Mouse (Mus musculus) thymus, postnatal 36 days (tissue): ENCODE data around the gene Ncln.

Experiments used
- DNase-seq, 2 experiments: peaks; one replicate each; pipeline ENCODE4 v3.0.0; 2022; ENCODE audit warnings: mixed read lengths in 2 of 2

The Ncln gene

DNA sequence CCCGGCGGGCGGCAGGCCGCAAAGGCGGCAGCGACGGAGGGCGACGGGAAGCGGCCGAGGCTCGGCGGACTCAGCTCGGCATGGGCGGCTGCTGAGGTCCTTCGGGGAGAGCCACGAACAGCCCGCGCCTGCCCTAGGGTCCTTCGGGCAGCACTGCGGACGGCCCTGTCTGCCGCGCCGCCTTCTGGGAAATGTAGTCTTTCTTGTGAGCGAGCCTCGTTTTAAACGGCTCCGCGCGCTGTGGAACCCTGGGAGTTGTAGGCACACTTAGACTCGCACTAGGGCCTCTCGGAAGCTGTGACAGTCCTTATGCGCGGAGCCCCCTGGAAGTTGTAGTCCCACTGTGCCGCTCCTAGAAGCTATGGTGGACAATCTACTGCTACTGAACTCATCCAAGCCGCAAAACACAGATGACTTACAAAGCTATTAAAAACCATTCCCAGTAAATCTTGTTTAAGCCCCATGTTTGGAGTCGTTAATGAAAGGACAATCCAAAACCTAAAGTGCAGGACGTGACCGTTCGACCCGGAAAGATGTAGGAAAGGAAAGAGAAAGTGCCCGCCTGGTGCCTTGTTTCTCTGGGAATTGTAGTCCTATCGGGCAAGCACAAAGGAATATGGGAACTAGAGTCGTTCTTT, at the start of gene Ncln:
Gene Ncln, minus strand, starts transcription at position 129 of the 638 bp plus-strand sequence.
- DNase-seq = peak; percentile 97 to 98

DNA sequence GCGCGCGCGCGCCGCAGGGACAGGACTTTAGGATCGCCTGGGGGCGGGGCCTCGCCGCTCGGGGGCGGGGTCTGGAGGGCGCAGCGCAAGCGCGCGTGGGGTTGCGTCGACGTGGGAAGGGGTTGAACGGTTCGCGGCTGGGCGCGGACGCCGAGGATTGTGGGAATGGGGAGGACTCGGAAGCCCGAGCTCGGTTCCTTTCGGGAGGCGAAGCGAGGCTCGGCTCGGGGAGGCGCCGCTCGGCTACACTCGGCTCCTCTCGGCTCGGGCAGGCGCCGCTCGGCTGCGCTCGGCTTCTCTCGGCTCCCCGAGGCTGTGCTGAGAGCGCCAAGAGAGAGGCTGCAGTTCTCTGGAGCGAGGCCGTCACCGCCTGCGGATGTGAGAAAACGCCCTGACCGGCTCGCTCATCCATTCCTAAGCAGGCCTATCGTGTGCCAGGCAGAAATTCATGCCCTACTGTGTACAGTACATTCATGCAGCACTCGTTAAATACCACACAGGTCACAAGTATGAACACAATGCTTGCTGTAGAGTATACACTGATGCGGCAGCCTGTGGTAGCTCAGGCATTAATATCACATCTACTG, 49.1 kb upstream of the Ncln start, which contains the start of gene Gna11:
Gene Gna11, minus strand, starts transcription at position 30 of the 587 bp plus-strand sequence.
- peak; percentile 100 for DNase-seq

DNA sequence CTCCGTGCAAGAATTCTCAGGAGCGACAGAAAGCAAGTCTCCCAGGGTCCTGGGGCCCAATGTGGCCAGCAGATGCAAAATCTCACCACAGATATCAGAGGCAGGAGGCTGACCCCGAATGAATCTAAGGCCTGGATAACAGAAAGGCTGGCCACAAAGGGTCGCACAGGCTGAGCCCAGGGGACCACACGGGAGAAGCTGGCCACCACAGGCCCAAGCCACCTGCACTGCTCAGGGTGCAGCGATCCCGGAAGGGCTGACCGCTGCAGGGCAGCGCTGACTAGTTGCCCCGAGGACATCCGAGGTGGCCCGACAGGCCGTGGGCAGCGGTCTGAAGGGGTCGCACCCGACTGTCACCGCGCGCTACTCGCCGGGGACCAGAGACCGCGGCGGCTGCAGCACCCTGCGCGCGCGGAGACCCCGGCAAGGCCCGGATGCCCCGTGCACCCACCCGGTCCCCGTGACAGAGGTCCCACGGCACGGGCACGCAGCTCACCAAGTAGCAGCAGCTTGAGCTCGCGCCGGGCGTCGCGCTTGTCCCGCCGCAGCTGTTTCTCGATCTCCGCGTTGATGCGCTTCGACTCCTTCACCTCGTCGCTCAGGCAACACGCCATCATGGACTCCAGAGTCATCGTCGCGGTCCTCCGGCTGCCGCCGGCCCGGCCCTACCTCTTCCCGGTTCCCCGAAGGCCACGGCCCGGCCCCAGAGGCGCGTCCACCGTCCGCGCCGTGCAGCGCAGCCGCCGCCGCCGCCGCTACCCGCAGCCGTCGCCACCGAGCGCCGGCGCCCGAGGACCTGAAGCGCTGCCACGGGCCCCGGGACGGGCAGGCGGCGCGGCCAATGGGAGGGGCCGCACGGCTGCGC, 48.3 kb upstream of the Ncln start:
- no peak for DNase-seq

DNA sequence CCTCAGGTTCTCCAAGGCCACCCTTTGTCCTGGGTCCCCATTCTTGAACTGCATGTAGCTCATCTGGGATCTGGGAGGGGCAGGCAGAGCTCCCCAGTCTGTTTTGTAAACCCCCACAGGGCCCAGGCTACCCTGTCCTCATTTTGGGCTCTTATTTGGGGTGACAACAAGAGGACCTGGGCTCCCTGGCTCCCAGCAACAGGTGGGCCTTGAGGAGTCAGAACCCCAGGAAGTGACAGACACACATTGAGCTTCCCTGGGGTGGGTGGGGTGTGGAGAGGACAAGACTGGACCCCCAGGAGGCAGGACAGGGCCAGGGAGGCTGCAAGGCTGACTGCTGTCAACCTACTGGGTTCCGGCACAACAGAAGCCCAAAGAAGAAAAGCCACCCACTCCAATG, 47.4 kb upstream of the Ncln start:
- no peak for DNase-seq

DNA sequence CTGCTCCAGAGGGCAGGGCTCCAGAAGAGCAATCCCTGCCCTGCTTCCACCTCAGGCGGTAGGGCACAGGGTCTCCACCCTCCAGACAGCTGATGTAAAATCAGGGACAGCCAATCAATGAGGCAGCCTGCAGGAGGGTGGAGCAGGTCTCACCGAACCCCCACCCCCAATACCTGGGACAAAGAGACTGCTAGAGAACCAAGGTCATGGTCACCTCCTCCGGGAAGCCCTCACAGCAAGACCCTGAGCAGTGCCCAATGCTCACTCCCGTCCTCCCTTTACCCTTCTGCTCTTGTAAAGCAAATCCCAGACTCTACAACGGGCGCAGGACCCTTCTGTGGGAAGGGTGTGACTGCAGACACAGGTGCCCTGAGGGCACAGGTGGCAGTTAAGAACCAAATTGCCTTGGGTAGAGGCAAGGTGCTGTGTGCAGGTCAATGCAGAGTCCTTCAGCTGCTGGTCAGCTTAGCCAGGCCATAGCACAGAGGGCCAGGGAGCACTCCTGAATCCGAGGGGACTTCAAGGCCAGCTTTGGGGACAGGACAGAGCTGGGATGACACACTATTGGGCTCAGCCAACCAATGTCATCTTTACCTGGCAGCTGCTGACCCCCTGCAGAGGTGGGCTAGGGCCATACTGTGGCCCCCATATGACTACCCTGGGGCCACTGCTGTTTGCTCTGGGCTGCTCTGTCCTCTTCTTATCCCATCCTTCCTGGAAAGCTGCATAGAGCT, 46.7 kb upstream of the Ncln start:
- no peak for DNase-seq

DNA sequence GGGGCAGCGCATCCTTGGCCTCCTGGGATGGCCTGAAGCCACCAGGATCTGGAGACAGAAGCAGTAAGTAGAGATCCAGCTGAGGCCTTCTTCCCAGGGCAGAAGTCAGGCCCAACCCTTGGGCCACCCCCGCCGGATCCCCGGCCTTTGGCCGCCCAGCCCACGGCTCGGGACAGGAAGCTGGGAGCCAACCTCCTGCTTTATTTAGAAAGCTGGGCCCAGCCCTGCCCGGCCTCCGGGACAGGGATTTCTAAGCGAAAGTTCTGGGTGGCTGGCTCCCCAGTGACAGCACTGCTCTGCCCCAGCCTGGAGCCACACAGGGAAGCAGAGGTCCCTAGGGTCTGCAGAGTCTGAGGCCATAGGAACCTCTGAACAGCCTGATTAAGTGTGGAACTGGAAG, 45.6 kb upstream of the Ncln start:
- no peak for DNase-seq

DNA sequence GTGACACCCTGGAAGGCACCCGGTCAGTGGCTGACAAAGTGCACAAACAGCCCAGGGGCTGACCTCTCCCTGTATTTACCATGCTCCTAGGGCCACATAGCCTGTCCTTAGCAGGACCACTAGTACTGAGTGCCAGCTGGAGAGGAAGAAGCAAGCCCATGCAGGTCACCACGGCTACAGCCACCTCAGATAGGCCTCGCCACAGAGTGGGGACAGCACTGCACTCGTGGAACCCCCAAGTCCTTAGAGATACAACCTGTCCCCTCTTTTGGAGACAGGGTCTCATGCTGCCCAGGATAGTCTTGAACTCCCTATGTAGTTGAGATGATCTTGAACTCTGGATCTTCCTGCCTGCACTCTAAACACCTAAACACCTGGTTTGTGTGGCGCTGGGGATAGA, 45.2 kb upstream of the Ncln start:
- DNase-seq = no peak

DNA sequence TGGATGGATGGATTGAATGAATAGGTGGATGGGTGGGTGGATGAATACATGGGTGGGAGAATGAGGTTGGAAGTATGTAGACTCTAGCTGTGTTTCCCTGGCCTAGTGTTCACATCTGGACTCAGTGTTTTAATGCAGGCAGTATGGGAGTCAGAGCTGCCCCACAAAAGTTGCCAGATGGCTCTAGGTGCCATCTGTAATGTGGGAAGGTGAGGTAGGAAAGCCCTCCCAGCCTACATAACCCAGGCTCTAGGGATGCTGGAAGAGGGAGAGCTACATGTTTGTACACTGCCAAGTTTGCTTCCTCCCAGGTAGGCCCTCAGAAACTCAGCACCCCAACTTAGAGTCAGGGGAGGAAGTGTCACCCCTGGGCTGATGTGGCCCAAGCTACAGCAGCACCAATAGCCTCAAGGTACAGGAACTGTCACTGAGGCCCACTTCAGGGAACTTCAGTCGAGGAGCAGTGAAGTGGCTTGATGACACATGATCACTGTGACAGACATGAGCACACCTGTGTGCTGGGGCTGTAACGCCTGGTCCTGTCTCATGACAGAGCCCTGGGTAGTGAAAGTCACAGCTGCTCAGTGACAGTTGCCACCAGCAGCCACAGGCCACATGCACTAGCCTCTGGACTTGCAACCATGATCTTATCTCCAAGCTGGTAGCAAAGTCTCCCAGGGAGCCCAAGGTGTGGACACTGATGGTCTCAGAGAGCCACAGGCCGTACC, 42.3 kb upstream of the Ncln start:
- no peak for DNase-seq

DNA sequence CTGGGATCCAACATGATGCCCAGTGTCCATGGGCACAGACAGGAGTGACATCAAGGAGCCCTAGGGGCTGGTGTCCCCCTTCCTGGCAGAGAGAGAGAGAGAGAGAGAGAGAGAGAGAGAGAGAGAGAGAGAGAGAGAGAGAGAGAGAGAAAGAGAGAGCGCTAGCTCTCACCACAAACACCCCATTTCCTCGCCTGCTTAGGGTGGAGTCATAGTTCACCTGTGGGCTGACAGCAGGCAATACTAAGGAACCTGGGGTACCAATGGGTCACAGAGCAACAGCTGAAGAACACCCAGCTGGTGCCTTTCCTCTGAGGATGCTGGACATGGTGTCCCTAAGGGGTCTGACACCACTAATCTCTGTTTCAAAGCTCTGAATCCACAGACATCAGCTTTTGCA, 41.2 kb upstream of the Ncln start:
- DNase-seq = no peak

DNA sequence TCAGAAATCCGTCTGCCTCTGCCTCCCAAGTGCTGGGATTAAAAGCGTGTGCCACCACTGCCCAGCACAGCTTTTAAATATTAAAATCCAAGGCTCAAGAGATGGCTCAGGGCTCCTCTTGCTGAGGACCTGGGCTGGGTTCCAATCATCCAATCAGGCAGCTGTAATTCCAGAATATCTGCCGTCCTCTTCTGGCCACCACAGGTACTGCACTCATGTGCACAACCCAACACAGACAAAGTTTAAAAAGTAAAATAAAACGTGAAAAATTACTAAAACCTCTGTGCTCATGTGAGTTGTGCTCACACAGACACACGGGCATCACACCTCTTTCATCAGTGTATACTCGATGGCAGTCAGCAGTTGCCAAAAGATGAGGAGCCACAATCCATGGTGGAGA, 40.5 kb upstream of the Ncln start:
- DNase-seq = no peak

DNA sequence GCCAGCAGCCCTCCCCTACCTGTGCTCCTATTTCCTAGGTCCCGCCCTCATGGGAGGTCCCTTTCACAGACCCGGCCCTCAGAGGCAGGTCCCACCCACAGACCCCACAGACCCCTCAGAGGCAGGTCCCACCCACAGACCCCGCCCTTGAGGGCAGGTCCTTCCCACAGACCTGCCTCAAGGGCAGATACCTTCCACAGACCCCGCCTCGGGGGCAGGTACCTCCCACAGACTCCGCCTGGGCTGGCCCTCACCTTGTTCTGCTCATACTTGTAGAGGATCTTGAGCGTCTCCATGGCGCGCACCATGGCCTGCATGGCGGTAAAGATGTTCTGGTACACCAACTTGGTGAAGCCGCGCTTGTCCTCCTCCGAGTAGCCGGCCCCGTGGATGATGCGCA, 38.6 kb upstream of the Ncln start:
- no peak for DNase-seq

DNA sequence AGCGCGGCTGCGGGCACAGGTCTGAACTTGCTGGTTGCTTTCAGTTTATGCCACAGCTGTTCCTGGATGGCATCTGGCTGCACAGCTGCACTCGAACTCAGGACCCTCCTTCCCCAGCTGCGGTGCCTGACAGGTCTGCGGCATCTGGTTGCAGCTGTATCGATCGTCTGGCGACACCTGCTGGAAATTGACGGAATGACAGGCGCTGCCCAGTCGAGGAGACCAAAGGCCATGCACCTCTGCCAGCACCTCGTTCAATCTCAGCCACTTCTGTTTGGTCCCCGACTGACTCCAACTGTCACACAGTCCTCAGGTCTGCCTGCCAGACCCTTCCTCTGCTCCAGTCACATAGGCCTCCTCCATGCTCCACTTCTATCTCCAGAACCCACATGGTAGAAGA, 30.6 kb upstream of the Ncln start:
- peak; percentile 83 to 86 for DNase-seq

DNA sequence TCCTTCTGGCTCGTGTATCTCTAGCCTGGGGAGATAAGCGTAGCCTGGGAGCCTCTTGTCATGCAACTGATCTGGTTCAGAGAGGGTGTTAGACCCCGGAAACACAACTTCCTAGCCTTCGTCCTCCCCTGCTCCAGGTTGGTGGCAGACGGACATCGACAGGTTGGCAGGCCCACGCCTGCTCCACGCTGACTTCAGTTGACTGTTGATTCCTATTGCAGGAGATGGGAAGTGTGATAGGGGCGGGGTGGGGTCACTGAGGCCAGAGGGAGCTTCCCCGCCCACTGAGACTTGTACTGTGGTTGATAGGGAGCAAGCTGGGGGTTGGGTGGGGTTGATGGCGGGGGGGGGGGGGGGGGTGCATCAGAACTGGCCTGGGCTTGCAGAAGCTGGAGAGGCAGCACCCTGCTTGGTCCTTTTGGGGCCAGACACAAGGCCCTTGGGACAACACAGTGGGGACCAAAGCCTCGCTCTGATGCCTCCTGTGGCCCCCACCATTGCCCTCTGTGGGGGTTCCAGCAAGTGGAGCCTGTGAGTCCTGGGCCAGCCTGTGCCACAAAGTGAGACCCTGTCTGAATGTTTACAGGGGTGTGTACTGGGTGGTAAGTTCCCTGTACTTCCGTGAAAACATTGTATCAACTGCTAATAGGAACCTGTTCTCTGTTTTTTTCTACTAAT, 29.0 kb upstream of the Ncln start:
- no peak for DNase-seq

DNA sequence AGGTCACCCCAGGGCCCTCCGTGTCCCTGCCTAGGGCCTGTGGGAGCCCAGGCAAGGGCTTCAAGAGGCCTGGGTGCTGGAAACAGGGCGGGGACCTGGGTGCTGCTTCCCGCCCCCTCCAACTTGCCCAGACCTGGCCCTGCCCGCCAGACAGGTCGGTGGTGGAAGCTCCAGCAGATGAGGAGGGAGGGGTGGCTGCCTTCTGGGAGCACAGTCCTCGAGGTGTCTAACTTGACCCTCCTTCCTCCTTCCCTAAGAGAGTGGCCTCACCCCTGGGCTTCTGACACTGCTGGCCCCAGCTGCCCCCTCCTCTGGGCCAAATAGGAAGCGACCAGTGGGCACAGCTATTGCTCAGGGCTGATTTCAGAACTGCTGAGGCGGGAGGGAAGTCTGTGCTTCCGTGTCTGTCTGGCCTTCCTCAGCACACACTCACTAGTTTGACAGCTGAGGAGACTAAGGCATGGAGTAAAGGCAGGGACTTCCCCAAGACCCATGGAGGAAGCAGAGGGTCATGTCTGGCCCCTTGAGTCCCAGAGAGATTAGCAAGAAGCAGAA, 27.9 kb upstream of the Ncln start, which contains the start of gene Gna15:
Gene Gna15, minus strand, starts transcription at position 175 of the 555 bp plus-strand sequence.
- DNase-seq = no peak

DNA sequence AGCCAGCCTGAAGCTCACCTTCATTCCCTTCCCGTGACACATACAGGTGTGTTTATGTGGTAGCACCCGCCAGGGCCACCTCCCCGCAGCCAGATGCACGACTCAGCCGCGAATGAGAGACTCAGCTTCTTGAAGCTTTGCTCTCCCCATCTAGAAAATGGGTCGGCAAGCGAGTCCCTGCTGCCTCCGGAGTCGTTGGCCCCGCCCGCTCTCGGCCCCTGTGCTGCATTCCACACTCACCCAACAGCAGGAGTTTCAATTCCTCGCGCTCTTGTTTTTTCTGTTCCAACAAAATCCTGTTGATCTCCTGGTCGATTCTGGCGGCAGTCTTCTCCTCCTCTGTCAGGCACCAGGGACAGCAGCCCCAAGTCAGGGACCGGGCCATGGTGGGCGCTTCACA, 27.4 kb upstream of the Ncln start:
- no peak for DNase-seq

DNA sequence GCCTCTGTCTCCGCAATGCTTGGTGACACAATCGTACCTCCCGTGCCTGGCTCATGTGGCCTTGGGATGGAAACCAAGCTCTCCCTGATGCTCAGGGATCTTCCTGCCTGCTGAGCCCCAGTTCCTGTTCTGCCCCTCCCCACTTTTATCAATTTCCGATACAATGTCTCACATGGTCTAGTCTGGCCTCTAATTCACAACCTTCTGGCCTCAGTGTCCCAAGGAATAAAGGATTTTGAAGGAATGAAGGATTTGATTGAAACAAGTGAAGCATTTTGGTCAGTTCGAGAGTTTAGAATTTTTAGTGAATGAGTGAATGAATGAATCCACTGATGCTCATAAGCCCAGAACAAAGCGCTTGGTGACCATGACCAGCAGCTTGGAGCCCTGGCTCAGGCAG, 26.9 kb upstream of the Ncln start:
- DNase-seq = no peak

DNA sequence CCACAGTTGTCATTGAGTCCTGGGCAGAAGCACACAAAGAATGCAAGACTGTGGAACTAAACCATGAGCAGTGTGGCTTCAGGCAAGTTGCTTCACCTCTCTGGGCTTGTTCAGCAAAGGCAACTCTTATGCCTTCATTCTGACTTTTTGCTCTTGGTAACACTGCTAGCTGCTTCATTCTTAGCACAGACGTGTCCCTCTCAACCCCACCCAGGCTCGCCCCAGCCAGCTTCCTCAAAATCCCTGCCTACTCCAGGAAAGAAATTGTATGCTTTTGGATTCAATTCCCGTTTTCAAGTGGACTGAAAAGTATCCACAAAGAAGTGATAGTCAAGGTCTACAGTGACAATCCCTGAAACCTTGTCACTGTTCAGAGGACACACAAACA, 23.8 kb upstream of the Ncln start:
- DNase-seq = no peak

DNA sequence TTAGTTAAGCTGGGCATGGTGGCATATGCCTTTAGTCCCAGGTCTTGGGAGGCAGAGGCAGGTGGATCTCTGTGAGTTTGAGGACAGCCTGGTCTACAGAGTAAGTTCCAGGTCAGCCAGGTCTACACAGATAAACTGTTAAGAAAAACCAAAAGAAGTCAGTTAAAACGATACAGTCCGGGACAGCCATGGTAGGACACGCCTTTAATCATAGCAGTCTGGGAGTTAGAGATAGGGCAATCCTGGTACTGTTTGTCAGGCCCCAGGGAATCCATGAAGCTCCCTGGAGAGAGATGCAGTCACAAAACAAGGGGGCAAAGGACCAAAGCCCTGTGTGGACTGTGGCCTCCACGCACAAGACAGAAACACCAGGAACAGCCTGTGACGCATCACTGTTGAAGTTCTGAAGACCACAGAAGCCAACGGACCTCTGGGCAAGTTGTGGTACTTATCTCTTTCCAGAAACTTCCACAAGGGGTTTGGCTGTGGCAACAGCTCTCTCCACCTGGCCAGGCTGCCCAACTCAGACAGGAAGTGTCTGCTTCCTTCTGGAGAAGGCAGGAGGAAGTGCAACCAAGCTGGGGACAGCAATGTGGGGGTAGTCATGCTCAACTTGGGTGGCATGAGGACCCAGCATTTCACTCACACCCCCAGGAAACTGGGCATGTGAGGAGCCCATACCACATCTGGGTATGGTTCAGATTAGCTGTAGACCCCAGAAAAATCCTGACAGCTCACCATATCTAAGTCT, 23.2 kb upstream of the Ncln start:
- DNase-seq = no peak

DNA sequence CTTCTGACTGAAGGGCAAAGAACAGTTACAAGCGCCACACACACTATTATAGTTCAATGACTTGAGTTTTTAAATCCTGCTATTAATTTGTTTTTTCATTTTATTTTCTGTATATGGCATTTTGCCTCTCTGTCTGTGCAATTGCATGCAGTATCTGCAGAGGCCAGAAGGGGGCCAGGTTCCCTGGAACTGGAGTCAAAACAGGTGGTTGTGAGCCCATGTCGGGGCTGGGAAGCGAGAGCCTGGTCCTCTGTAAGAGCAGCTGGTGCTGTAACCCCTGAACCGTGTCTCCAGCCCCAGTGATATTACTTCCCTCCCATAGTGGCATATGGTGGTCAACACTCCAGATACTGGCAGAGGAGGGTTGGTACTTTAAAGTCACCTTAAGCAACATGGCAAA, 22.4 kb upstream of the Ncln start:
- DNase-seq = peak; percentile 79 to 82

DNA sequence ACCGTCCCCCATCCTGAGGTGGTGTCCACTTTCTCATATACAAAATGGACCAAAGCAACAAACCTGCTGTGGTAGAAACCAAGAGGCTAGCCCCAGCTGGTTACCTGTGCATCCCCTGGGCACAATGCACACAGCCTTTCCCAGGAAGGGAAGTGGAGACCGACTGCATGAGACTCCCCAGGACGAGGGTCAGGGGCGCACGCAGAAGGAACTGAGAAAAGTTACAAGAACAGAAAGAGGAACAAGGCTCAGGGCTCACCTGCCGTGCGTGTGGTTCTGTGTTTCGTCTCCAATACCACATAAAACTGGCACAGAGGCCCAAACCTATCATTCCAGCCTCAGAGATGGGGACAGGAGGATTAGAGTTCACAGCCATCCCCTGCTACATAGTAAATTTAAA, 21.0 kb upstream of the Ncln start:
- DNase-seq = no peak

DNA sequence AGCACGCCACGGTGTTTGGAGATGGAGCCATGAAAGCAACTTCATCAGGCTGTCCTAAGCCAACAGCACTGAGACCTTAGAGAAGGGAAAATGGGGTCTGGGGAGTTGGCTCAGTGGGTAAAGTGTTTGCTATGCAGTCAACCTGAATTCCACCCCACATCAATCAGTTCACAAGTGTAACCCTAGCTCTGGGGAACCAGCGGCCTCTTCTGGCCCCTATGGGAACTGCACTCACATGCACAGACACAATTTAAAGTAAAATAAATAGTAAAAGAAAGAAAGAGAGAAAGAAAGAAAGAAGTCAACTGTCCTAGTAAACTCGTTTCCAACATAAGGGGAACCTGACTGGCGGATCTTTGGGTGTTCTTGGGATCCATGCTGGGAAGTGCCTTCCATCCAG, 17.6 kb upstream of the Ncln start:
- DNase-seq = no peak
